In the genomic region with DNA sequence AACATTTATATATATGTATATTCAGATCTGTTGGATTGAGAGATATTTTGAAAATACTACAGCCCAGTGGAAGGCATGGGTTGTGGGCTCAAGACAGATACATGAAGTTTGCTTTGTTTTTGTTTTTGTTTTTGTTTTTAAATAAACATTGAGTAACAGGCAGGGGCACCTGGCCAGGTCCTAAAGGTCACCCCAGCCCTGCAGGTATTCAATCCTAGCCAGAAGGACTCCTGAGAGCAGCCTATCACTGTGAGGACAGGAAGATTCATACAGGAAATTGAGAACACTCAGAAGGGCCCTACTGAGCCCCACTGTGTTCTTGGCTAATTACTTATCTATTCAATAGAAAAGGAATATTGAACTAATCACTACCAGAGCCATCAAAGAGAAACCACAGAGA, we compare ENCODE assay signal across 11 mouse cellular contexts. TPM values are rescaled to one million over a fixed set of nuclear protein-coding genes. Genes with fewer than 3 reads are reported as not detected.
DNase-seq lines count a peak whose midpoint lies in the region; ATAC-seq and TF ChIP-seq lines count a peak whose summit lies in the region.
"Had no signal": no experiment of that assay in that cellular context is flagged by ENCODE, and none has a peak within 500 bp of the region (broad histone marks: within the 10 kb centered on the region; RNA-seq: fewer than 3 reads in every experiment).

No protein-coding gene starts in this region.

- no peak for TF ChIP-seq CTCF in liver, postnatal 0 days (IDR thresholded peaks at IDR 0.05; ENCODE audit: low read depth)
- TF ChIP-seq CTCF in intestine, postnatal 0 days (IDR thresholded peaks at IDR 0.05; ENCODE audit: low read depth) = no peak

- peak overlapping the region; percentile 79 for H3K4me3 ChIP-seq in heart, embryonic 10.5 days
- H3K4me3 ChIP-seq in liver, postnatal 0 days (ENCODE audit: low read depth, low read length) = no peak overlapping the region
- no peak overlapping the region for H3K4me3 ChIP-seq in liver, embryonic 12.5 days
- 0 out of 2 replicates have a peak overlapping the region, but pooled peaks have one; percentile 74 for H3K4me3 ChIP-seq in intestine, postnatal 0 days (ENCODE audit: low read depth, low read length)
- no peak overlapping the region for H3K4me3 ChIP-seq in stomach, embryonic 15.5 days (replicated peaks)
- H3K4me3 ChIP-seq: megakaryocyte, embryonic 14.5 days had no signal

- intact Hi-C loops in heart, postnatal 25 days (cut with DNase I) = no loop called here

- DNase-seq in heart, embryonic 10.5 days (ENCODE audit: low spot score) = no peak
- no peak for DNase-seq in heart, postnatal 25 days (ENCODE audit: low spot score)
- DNase-seq in liver, postnatal 0 days = no peak
- DNase-seq in kidney, postnatal 4 days = no peak
- no peak for DNase-seq in adipocyte (ENCODE audit: low spot score)
- DNase-seq: B cell, adult 2 months; liver, embryonic 13.5 days had no signal

- peaks cover 17% of the 10 kb centered on the region for H3K27me3 ChIP-seq in heart, embryonic 10.5 days (ENCODE audit: insufficient read depth, poor library complexity, severe bottlenecking)
- H3K27me3 ChIP-seq in liver, postnatal 0 days (ENCODE audit: insufficient read depth, low read length) = peaks cover 8% of the 10 kb centered on the region
- H3K27me3 ChIP-seq in liver, embryonic 12.5 days (replicated peaks) = peaks cover 78% of the 10 kb centered on the region
- H3K27me3 ChIP-seq in intestine, postnatal 0 days (replicated peaks; ENCODE audit: control insufficient read depth, insufficient read depth, low read length) = no peaks in the 10 kb centered on the region
- H3K27me3 ChIP-seq in stomach, embryonic 15.5 days (replicated peaks) = no peaks in the 10 kb centered on the region

- no peaks in the 10 kb centered on the region for H3K36me3 ChIP-seq in heart, embryonic 10.5 days
- no peaks in the 10 kb centered on the region for H3K36me3 ChIP-seq in liver, postnatal 0 days (replicated peaks; ENCODE audit: insufficient read depth, low read length)
- no peaks in the 10 kb centered on the region for H3K36me3 ChIP-seq in liver, embryonic 12.5 days
- no peaks in the 10 kb centered on the region for H3K36me3 ChIP-seq in intestine, postnatal 0 days (ENCODE audit: control insufficient read depth, insufficient read depth)
- no peaks in the 10 kb centered on the region for H3K36me3 ChIP-seq in stomach, embryonic 15.5 days
- H3K36me3 ChIP-seq: liver, embryonic 13.5 days had no signal

- 0 out of 2 replicates have a peak overlapping the region, but pooled peaks have one; percentile 23 for H3K27ac ChIP-seq in heart, embryonic 10.5 days
- no peak overlapping the region for H3K27ac ChIP-seq in liver, postnatal 0 days (ENCODE audit: low read depth)
- H3K27ac ChIP-seq in liver, embryonic 12.5 days = no peak overlapping the region
- no peak overlapping the region for H3K27ac ChIP-seq in intestine, postnatal 0 days (ENCODE audit: low read depth, low read length)
- H3K27ac ChIP-seq in stomach, embryonic 15.5 days = no peak overlapping the region
- H3K27ac ChIP-seq: liver, embryonic 13.5 days had no signal

- H3K9me3 ChIP-seq in heart, embryonic 10.5 days = no peaks in the 10 kb centered on the region
- no peaks in the 10 kb centered on the region for H3K9me3 ChIP-seq in liver, postnatal 0 days (ENCODE audit: low read length)
- no peaks in the 10 kb centered on the region for H3K9me3 ChIP-seq in liver, embryonic 12.5 days (replicated peaks)
- H3K9me3 ChIP-seq in intestine, postnatal 0 days (ENCODE audit: control insufficient read depth) = no peaks in the 10 kb centered on the region
- no peaks in the 10 kb centered on the region for H3K9me3 ChIP-seq in stomach, embryonic 15.5 days
- H3K9me3 ChIP-seq: liver, embryonic 13.5 days; megakaryocyte, embryonic 14.5 days had no signal

- H3K9ac ChIP-seq in liver, postnatal 0 days (replicated peaks) = no peak overlapping the region
- no peak overlapping the region for H3K9ac ChIP-seq in liver, embryonic 12.5 days
- no peak overlapping the region for H3K9ac ChIP-seq in intestine, postnatal 0 days (ENCODE audit: low read depth, low read length)
- no peak overlapping the region for H3K9ac ChIP-seq in stomach, embryonic 15.5 days
- H3K9ac ChIP-seq: liver, embryonic 13.5 days had no signal

- H3K4me2 ChIP-seq in liver, postnatal 0 days (ENCODE audit: low read depth, low read length) = peak overlapping the region; percentile 90; the same call in 1 of the 2 replicates
- no peak overlapping the region for H3K4me2 ChIP-seq in liver, embryonic 12.5 days
- H3K4me2 ChIP-seq in intestine, postnatal 0 days (replicated peaks; ENCODE audit: low read depth) = peak overlapping the region; percentile 94; the same call in 1 of the 2 replicates
- peak overlapping the region; percentile 96 for H3K4me2 ChIP-seq in stomach, embryonic 15.5 days

- peaks cover 67% of the 10 kb centered on the region for H3K4me1 ChIP-seq in heart, embryonic 10.5 days
- H3K4me1 ChIP-seq in liver, postnatal 0 days (ENCODE audit: insufficient read depth) = peaks cover 12% of the 10 kb centered on the region; the same call in 1 of the 2 replicates
- H3K4me1 ChIP-seq in liver, embryonic 12.5 days = peaks cover 15% of the 10 kb centered on the region; the same call in 1 of the 2 replicates
- H3K4me1 ChIP-seq in intestine, postnatal 0 days (replicated peaks; ENCODE audit: control insufficient read depth, insufficient read depth, low read length) = peaks cover 13% of the 10 kb centered on the region
- peaks cover 19% of the 10 kb centered on the region; the same call in 1 of the 2 replicates for H3K4me1 ChIP-seq in stomach, embryonic 15.5 days

- no peak for TF ChIP-seq EP300 in liver, postnatal 0 days (IDR thresholded peaks at IDR 0.05; ENCODE audit: low read depth)

- no peak for ATAC-seq in liver, postnatal 0 days
- ATAC-seq in liver, embryonic 12.5 days = no peak
- ATAC-seq in intestine, postnatal 0 days = no peak
- ATAC-seq in stomach, embryonic 15.5 days (ENCODE audit: insufficient read depth, low FRiP score, low read depth) = no peak

RNA-seq across cellular contexts. Expression of gene Pxylp1, which starts 5.0 kb away (rescaled TPM):
- 22.8 and 42.4 TPM in 2 replicates for polyA plus RNA-seq in heart, embryonic 10.5 days (2016; fragmentation: Nextera tagmentation; extraction: Ambion mirVana)
- total RNA-seq in heart, postnatal 25 days (2021) = 10 to 100 TPM; 17.4 to 24.9 TPM
- 4.9 and 5.3 TPM in 2 replicates for polyA plus RNA-seq in liver, postnatal 0 days (2015; fragmentation: Nextera tagmentation; extraction: Ambion mirVana)
- 2.1 and 2.2 TPM in 2 replicates for polyA plus RNA-seq in liver, embryonic 12.5 days (2016; fragmentation: Nextera tagmentation; extraction: Ambion mirVana)
- 22.7 and 24.1 TPM in 2 replicates for polyA plus RNA-seq in intestine, postnatal 0 days (2015; fragmentation: Nextera tagmentation; extraction: Ambion mirVana)
- 29.7 and 31.7 TPM in 2 replicates for polyA plus RNA-seq in stomach, embryonic 15.5 days (2015; fragmentation: Nextera tagmentation; extraction: Ambion mirVana)

Comparison
In these comparisons a context has a peak if more than half of its experiments do, and no peak if none do; other contexts are left out.
1. H3K4me3 ChIP-seq: peak in heart, embryonic 10.5 days (single experiment) and intestine, postnatal 0 days (single experiment); none in liver, postnatal 0 days (single experiment), liver, embryonic 12.5 days (single experiment) and stomach, embryonic 15.5 days (single experiment).